Mouse (Mus musculus): Measurements from ENCODE around the gene Zbtb43.

DNA sequence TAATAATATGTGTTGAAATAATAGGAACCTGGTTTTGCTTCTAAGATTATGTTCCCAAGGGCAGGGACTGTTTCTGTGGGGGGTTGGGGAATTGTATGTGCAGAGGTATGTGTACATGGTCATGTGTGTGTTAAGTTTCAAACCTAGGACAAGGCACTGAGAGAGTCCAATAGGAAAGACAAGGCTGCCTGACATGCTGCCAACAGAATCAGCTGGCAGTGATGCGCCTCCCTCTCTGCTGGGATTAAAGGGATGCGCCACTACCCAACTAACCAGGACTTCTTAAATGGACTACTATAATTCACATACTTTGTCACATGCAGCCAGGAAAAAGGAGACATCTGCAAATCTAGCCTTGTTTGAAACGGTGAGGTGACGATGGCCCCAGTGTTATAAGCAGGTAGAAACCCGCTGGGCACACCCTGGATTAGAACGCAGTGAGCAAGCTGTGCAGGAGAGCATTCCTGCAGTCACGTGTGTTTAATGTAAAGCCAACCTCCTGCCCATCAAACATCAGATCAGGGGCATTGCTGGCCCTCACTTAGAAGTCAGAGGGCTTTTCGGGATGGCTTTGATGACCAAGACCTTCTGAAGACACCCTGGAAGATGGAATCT lies 33.2 kb downstream of the Zbtb43 start:
- TF ChIP-seq CTCF (IDR thresholded peaks at IDR 0.05; ENCODE audit: low read depth, low read length): no peak
- TF ChIP-seq POLR2A (IDR thresholded peaks at IDR 0.05; ENCODE audit: insufficient read depth, low read length): no peak

Data from ES-Bruce4 (cell line).